Mouse (Mus musculus) yolk sac, embryonic 10.5 days (tissue): ENCODE data around the gene Neurog1.

Experiments used
- DNase-seq: peaks from one replicate; pipeline ENCODE4 v3.0.0-alpha.2; 2017; ENCODE audit warnings: low spot score

Gene Neurog1

GRCm38 (mm10) chr13:56258196-56259020 is 6.4 kb upstream of the Neurog1 start:
- no peak for DNase-seq

- no peak for DNase-seq
These were observed 5.6 kb upstream of the Neurog1 start for GRCm38 (mm10) chr13:56257469-56258153.

GRCm38 (mm10) chr13:56256716-56257299 is 4.8 kb upstream of the Neurog1 start:
- no peak for DNase-seq

- DNase-seq, result no peak
These were observed 1.4 kb upstream of the Neurog1 start for GRCm38 (mm10) chr13:56253379-56253778.

- DNase-seq, result no peak
These were observed 820 bp upstream of the Neurog1 start for GRCm38 (mm10) chr13:56252783-56253182.

GRCm38 (mm10) chr13:56251176-56251923 is 613 bp downstream of the Neurog1 start:
- DNase-seq, result no peak

- DNase-seq, result no peak
These were observed 1.3 kb downstream of the Neurog1 start for GRCm38 (mm10) chr13:56250551-56251161.

GRCm38 (mm10) chr13:56249593-56250341 is 2.2 kb downstream of the Neurog1 start:
- DNase-seq, result no peak

- DNase-seq, result no peak
These were observed 8.9 kb downstream of the Neurog1 start for GRCm38 (mm10) chr13:56243104-56243503.

- no peak for DNase-seq
These were observed 11.8 kb downstream of the Neurog1 start for GRCm38 (mm10) chr13:56240012-56240770.

- no peak for DNase-seq
These were observed 14.1 kb downstream of the Neurog1 start for GRCm38 (mm10) chr13:56237905-56238304.

GRCm38 (mm10) chr13:56236194-56236593 is 15.8 kb downstream of the Neurog1 start:
- DNase-seq, result no peak

GRCm38 (mm10) chr13:56228790-56229189 is 23.2 kb downstream of the Neurog1 start:
- DNase-seq, result no peak

- no peak for DNase-seq
These were observed 25.6 kb downstream of the Neurog1 start for GRCm38 (mm10) chr13:56226175-56226954.

GRCm38 (mm10) chr13:56223625-56224024 is 28.3 kb downstream of the Neurog1 start:
- DNase-seq, result no peak

- no peak for DNase-seq
These were observed 29.1 kb downstream of the Neurog1 start for GRCm38 (mm10) chr13:56222849-56223246.

GRCm38 (mm10) chr13:56221995-56222848 is 29.7 kb downstream of the Neurog1 start:
- no peak for DNase-seq

- no peak for DNase-seq
These were observed 30.6 kb downstream of the Neurog1 start for GRCm38 (mm10) chr13:56221129-56221910.
